Mouse (Mus musculus) cerebellum, postnatal 14 days (tissue): ENCODE results near the gene 1700025G04Rik.

Source experiments
- DNase-seq, 2 experiments: peaks; one replicate each; pipeline ENCODE4 v3.0.0; 2021; ENCODE audit warnings: mixed read lengths in 2 of 2

Gene 1700025G04Rik

DNA sequence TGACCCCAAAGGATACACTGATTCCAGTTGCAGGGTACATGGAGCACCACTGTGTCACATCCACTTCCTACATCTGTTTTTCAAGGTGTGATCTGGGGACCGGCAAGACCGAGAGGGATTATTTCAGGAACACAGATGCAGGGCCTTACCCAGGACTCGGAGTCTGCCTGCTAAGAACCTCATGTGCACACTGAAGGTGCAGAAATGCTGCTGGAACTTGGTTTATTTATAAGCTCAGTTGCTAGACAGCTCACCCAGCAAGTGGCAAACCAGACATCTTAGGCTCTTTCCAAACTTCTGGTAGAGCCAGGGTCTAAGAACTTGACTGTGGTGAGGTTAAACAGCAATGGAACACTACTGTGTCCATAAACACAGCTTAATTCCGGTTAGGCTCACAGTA is 61.2 kb downstream of the 1700025G04Rik start:
- DNase-seq: no peak

DNA sequence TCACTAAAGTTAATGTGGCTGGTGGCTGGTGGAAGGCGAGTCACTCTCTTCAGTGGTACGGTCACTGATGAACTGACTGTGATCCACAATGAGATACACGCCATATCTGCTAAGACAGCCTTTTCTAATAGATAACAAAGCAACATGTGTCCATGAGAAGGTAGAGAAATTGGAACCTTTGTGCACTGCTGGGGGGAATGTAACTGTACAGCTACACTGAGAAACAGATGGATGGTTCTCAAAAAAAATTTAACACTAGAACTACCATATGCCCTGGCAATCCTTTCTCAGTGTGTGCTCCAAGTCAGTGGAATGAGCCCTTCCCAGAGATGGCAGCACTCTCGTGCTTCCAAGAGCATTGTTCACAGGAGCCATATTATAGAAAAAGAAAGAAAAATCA is 63.2 kb downstream of the 1700025G04Rik start:
- peak in 1 of 2 experiments; percentile 51 for DNase-seq

DNA sequence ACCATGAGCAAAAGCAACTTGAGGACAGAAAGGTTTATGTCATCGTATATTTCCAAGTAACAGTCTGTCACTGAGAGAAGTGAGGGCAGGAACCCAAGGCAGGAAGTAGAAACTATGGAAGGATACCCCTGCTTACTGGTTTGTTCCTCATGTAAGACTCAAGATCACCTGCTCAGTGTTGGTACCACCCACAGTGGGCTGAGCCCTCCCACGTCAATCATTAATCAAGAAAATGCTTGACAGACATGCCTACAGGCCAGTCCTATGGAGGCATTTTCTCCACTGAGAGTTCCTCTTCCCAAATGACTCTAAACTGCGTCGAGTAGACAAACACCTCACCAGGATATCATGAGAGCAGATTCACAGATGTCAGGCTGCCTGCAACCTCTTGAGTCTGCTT is 64.6 kb downstream of the 1700025G04Rik start:
- no peak for DNase-seq

DNA sequence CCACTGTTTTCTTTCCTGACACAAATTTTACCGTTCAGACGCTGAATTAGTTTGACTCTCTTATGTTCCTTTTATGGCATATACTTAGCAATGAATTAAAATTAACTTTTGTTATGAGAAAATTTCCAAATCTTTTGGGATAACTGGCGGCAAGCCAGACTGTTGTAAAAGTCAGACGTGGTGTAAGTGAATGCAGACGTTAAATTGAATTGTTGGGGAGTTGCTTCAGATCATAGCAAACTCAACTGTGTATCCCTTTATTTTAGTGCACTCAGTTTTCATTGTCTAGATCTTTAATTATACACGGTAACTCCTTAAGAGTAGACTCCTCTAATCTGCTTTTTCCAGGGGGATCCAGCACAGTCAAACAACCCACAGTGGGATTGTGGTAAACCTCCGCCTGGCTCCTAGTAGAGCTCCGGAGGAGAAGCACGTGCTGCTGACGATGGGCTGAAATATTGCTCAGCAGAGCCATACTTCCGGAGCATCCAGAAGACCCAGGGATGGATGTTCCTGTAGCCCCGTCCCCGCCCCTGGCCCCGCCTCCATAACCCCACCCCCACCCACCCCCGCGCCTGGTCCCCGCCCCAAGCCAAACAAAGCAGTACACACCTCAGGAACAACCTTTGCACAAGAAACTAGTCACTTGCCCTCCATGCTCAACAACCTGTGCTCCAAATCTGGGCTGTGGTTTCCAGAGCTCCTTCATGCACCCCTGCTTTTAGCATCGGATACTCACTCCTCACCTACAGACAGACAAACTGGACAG is 65.7 kb downstream of the 1700025G04Rik start:
- no peak for DNase-seq

DNA sequence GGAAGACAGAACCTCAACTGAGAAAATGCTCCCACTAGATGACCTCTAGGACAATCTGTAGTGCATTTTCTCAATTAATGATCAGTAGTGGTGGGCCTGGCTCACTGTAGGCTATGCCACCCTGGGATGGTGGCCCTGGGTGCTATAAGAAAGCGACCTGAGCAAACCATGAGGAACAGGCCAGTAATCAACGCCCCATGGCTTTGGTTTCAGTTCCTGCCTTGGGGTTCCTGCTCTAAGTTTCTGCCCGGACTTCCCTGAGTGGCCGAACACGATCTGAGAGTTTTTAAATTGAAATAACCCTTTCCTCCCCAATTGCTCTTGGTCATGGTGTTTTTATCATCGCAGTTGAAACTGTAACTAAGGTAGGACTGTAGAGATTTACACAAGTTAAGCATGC is 69.1 kb downstream of the 1700025G04Rik start:
- DNase-seq: no peak

DNA sequence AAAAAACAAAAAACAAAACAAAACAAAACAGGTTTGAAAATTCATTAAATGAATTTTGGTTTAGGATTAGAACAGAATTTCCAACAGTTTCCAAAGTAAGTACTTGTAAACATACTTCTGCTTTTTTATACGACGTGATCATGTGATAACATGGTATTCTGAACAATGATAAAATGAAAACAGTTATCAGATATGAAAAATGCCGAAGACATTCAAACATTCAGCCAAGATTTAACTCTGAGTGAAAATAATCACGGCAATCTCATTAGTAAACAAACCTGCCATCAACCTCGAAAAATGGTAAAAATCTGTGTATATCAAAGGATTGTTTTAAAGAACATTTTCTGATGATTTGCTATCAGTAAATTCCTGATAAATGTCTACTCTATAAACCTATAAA is 69.9 kb downstream of the 1700025G04Rik start:
- no peak for DNase-seq

DNA sequence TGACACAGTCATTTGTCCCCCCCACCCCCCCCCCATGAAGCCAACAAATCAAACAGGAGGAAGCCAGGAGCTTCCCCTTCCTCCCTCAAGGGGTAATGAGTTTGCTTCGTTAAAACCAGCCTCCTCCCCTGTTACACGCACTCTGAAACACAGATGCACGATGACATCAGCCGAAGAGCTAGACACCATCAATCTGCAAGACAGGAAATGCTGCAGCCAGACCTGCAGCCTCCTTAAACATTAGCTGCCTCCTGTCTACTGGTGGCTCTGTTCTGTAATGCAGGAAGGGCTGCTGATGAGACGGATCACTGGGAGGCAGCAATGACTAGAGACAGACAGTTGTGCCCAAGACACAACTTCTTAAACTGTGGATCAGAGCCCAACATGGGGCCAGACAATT is 70.7 kb downstream of the 1700025G04Rik start:
- no peak for DNase-seq

DNA sequence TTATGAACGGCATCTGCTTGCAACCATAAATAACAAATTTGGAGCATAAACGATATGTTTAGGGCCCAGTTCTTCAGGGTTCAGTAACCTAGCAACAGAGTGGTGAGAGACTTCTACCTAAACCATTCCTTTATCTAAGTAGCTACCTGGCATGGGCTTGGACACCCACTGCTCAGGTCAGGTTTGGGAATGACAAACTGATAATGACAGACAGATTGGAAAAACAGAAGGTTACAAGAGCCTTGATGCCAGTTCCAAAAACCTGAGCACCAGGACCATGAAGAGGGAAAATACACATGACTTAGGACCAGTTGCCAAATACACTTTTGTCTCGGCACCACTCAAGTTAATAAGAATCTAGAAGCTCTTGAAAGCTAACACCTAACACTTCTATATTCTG is 71.6 kb downstream of the 1700025G04Rik start:
- peak; percentile 41 to 61 for DNase-seq

DNA sequence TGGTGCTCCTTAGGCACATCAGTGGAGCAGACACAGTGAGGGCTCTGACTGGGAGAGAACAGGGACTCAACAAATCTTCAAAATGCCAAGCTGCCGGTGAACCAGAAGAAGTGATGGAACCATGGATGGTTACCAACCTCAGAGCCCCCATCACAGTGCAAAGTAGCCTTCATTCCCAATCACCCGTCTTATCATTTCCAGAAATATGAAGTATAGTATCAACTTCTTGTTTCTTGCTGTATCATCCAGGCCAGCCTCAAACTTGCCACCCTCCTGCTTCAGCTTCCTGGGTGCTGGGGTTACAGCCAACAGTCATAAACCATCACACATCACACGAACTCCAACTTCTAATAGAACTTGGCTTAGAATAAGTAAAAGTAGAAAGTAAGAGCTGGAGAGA is 73.3 kb downstream of the 1700025G04Rik start:
- no peak for DNase-seq

DNA sequence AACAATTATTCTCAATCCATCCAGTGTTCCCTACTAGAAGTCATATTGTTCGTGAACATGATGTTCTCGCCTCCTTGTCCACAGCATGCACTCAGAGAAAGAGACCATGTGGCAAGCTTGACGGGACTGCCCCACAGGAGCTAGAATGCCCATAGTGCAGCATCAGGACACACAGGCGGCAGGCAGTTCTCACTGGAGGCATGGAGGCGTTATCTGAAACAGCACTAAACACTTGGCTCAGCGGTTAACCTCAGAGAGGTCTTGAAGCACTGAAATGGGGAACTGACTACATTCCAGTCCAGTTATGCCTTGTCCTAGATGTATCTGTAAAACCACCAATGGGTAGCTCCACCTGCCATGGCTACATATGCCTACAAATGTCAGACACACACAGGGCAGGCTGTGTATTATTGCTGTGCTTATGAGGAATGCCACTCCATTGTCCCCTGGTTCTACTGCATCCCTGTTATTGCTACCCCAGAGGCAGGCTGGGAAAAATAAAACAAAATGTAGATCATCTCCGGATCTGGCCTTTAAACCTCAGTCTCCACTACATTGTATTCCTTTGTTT is 74.3 kb downstream of the 1700025G04Rik start:
- no peak for DNase-seq

DNA sequence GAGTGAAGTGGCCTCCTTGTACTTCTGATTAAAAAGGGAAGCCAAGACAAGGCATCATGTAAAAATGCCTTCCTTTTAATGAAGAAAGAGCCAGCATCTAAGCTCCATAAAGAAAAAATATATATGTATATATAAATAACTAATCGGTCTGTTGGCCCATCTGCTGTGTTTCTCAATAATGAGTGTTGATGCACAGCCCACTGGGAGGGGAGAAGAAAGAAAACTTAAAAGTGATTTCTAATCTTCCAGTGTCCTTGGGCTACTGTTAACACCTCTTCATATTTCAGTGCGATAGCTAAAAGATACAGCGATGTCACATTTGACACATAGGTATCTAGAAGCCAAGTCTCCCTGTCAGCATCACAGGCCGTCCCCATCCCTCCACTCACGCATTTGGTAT is 78.2 kb downstream of the 1700025G04Rik start:
- DNase-seq: no peak

DNA sequence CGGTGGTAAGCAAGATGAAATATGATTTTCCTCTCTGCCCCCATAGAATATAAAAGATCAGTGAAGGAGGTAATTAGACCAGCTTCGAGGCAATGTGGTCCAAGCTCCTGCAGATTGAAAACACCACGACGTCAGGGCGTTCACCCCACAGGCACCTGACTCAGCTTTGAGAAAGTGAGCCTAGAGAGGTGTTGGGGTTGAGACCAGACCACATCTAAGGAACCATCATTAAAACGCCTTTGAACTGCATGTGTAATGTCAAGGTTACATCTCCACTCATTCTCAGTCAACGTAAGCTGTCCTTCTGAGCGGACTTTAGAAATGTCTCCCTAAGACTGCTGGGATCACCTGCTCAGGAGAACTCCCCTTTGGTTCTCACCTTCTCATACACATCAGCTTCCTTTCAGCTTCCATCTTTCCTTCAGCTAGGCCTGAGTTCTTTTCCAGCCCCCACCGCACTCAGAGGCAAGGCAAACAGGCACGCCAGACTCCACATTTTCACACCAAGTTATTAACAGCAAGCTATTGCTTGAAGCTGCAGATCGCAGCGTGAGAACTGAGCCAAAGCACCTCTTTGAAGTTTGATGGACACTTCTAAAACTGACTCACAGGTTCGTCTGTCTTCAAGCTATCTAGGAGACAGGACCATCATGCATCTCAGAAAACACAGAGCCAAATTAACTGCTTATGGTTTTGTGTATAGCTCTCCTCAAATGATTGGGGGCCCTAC is 79.5 kb downstream of the 1700025G04Rik start:
- DNase-seq: no peak

DNA sequence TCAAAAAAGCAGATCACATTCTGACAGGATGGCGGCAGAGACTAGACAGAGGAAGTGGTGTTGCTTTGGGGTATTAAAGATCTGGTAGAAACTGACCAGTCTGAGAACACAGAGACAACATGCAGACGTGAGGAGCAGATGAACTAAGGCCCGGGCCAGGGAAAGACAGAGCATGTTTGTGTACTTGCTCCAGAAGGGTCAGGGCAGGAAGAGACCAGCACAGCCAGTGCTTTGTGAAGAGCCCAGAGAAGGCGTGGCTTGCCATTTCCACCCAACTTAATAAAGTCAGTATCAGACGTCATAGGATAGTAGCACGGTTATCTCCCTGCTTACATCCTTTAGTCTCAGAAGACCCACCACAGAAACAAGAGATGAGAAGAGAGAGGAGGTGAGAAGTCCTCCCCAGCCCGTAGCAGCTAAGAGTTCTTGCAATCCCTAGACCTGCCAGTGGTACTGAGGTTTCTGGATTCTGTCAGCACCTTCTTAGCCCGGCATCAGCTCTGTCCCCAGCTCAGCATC is 81.4 kb downstream of the 1700025G04Rik start:
- no peak for DNase-seq

DNA sequence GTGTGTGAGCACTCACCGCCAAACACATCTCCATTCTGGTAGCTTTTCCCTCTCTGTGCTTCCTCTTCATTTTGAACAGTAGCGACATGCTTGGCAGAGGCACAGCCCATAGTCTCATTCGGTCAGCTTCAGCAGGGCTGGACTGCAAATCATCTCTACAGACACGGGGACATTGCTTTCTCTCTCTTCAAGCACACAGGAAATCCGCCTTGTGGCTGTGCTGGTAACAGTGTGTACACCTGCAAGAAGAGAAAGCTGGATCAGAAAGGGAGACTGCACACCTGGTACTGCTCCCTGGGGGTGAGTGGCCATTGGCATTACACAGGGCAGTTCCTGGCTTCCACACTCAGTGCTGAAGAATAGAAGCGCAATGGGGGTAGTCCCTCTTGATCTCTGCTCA is 83.4 kb downstream of the 1700025G04Rik start:
- no peak for DNase-seq

DNA sequence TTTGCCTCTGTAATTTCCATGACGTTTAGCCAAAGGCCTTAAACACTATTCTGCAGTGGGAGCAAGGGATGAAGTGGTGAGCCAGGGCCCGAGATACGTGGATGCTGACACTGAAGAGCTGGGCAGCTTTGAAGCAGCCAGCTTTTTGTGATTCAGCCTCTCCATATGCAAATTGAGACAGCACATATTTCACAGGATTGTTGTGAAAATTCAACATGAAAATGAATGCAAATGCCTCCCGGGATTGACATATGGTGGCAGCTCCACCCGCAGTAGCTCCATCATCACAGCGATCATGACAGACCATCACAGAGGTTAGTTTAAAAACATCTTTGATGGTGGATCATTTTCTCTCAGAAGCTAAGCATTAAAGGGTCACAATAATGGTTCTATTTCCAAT is 85.4 kb downstream of the 1700025G04Rik start:
- DNase-seq: no peak

DNA sequence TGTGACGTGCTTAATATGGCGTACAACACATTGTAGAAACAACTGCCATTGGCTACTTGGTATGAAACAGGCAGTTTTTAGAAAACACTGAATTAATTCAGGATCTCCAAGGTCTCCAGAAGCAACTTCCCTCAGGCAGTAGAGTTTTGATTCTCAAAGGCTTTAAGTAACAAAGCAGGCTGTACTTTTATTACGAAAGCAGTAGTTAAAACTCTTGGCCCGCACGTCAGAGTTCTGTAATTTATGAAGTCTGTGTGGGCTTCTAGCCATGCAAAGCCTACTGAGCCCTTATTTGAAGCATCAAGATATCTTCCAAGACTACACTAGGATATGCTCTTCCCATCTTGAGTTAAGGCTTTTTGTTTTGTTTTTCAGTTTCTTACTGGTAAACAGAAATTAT is 89.5 kb downstream of the 1700025G04Rik start:
- DNase-seq: no peak

DNA sequence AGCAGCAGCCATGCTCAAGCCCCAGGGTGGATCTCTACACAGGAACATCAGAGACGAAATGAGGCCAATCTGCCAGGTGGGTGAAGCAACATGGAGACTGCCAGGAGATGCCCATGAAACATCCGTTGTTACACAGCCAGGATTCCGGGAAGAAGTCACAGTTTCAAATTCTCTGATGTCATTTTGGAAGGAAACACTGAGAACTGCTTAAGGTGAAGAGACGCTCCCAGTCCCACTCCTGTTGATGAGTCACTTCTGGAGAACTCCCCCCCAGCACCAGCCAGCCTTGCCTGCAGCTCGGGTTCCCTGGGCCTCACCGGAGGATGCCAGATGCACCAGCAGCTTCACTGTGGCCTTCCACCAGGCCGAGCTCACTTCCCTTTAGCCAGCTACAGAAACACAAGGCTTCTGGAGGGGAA is 90.5 kb downstream of the 1700025G04Rik start:
- DNase-seq: peak; percentile 44 to 56

DNA sequence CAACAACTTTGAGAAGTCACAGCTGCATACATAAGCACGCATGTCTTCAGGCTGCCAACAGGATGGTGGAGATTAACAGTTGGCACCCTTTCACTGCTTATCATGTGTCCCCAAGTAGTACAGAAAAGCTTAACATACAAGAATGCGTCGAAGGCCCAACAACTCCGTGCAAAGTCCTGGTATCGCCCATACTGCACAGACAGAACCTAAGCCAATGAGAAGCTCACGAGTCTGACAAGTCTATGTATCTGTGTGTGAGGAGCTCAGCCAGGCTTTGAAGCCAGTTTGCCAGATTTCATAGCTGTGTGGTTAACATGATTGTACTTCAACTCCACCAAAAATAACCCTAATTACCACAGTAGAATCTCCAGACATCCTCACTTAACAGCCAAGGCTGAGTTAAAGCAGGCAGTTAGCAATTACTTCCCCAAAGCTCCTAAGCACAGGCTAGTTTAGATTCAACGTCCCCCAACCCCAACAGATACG is 91.2 kb downstream of the 1700025G04Rik start:
- no peak for DNase-seq

DNA sequence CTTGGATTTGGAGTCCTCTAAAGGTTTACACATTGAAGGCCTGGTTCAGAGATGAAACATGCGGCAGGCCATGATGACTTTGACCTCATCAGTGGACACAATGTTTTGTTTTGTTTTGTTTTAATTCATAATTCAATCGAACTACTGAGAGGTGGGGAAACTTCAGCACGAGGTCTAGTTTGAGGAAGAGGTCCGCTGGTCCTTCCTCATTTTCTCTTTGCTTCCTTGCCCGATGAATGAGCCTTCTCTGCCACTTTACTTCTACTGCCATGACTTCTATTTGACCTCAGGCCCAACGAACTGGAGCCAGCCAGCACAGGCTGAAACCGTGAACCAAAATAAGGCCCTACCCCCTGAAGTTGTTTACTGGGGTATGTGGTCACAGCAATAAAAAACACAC is 92.3 kb downstream of the 1700025G04Rik start:
- no peak for DNase-seq

DNA sequence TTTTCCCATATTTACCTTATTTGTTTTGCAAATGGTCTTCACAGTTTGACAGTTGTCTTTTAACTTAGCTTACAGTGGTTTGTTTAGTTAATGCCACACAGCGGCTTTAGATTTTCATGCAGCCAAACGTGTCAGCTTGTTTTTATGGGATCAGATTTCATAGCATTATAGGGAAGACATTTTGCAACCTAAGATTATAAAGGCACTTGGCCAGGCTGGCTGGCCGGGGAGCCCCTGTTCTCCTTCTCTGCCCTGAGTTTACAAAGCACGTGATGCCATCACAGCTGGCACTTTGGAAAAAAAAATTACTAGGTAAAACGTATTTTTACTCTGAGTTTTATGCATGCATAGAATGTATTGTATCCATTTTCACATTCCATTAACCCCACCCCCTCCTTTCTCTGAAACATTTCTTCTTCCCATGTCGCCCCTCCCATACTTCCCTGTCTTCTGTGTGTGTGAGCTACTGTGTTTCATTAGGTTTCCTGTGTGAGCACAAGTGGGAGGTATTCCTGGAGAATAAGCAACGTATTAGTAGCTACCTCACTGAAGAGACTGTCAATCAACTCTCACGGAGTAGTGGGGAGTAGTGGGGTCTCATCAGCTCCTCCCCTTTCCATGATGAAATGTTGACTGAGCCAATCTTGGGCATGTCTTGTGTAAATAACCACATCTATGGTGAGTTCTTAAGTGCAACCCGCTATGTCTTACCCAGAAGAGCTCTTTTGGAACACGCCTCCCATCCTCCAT is 93.8 kb downstream of the 1700025G04Rik start:
- DNase-seq: no peak

DNA sequence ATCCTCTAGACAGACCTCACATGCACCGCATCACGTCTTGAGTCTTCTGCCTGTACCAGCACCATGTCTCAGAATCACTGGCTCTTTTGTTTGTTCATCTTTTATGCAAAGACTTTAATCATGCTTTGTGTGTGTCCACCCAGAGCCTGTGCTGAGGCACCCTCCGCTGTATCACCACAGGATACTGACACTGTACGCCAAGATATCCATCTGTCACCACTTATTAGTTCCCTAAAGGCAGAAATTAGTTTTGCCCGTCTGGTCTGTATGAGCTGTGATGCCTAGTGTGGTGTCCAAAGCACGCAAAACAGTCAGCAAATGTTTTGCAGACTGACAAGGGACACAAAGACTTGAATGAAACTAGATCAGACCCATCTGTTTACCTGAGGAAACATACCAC is 95.7 kb downstream of the 1700025G04Rik start:
- peak; percentile 42 to 80 for DNase-seq

DNA sequence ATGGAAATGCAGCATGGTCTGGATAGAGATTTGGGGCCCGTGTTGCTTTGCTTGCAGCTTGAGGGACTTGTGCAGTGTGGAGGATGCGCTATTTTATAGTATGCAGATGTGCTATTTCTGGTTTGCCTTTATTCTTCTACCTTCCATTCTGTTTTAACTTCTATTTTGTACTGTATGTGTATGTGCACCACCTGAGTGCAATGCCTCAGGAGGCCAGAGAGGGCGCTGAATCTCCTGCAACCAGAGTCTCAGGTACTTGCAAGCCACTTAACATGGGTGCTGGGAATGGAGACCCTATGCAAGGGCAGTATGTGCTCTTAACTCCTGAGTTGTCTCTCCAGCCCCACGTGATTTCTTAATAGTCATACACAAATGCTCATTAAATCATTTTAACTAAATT is 98.4 kb downstream of the 1700025G04Rik start:
- no peak for DNase-seq

DNA sequence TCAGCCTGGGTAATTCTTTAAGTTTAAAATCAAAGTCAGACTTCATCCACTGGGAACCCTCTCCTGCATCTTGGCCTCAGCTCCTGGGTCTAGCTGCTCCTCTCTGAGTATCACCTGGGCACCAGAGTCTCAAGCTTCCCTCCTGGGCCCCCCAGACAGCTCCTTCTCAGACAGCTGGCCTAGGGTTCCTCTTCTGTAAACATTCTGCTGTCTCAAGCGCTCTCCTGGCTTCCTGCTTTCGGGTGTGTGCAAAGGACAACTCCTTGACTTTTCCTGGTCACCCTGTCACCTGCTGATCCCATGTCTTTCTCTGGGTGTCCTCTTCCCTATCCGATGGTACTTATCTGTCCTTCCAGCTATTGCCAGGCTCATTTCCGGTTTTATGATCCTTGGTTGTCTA is 99.3 kb downstream of the 1700025G04Rik start:
- DNase-seq: no peak
